Mouse (Mus musculus) C2C12 (cell line): ENCODE measurements around the gene Ccnb1ip1. TPM values are rescaled to one million over a fixed set of nuclear protein-coding genes. Genes with fewer than 3 reads are reported as not detected.
A peak's percentile ranks its signal among the peaks of the same experiment; 100 is the strongest.

ENCODE experiments used
- H3K27me3 ChIP-seq: one replicate; pipeline ENCODE4 v1.6.1; 2011; ENCODE audit not compliant: control insufficient read depth, insufficient read depth, insufficient read length
- H3K36me3 ChIP-seq: one replicate; pipeline ENCODE4 v1.6.1; 2011; ENCODE audit not compliant: control insufficient read depth, insufficient read depth
- H3K4me3 ChIP-seq: one replicate; pipeline ENCODE4 v1.5.1; 2011; ENCODE audit warnings: mild to moderate bottlenecking, control low read depth; ENCODE audit not compliant: poor library complexity, insufficient read depth, severe bottlenecking
- H3K79me2 ChIP-seq: one replicate; pipeline ENCODE4 v1.6.1; 2011; ENCODE audit not compliant: control insufficient read depth, insufficient read depth
- H3K79me3 ChIP-seq: one replicate; pipeline ENCODE4 v1.6.1; 2011; ENCODE audit warnings: low read depth, control low read depth
- H3ac ChIP-seq: one replicate; pipeline ENCODE3; 2011; ENCODE audit warnings: low read depth; ENCODE audit not compliant: control insufficient read depth, insufficient read length
- CEBPB ChIP-seq: IDR thresholded peaks from one replicate; pipeline ENCODE4 v1.6.1; 2011; ENCODE audit warnings: low read depth, mild to moderate bottlenecking, control low read depth, moderate library complexity
- CTCF ChIP-seq: IDR thresholded peaks from one replicate; pipeline ENCODE4 v1.5.1; 2011; ENCODE audit not compliant: control insufficient read depth, insufficient read depth, insufficient read length
- FOSL1 ChIP-seq: IDR thresholded peaks from one replicate; pipeline ENCODE4 v1.8.0; 2011; ENCODE audit warnings: mild to moderate bottlenecking, low read length; ENCODE audit not compliant: poor library complexity, insufficient read depth, severe bottlenecking
- MAX ChIP-seq: IDR thresholded peaks from one replicate; pipeline ENCODE4 v1.6.1; 2011; ENCODE audit warnings: mild to moderate bottlenecking, control low read depth
- MYOD1 ChIP-seq: IDR thresholded peaks from one replicate; pipeline ENCODE4 v1.6.1; 2011; ENCODE audit warnings: low read depth; ENCODE audit not compliant: control insufficient read depth, insufficient read length
- MYOG ChIP-seq: IDR thresholded peaks from one replicate; pipeline ENCODE4 v1.6.1; 2011; ENCODE audit not compliant: control insufficient read depth, insufficient read length; ENCODE audit errors: extremely low read depth
- USF1 ChIP-seq: IDR thresholded peaks from one replicate; pipeline ENCODE4 v1.6.1; 2011; ENCODE audit warnings: low read depth, mild to moderate bottlenecking, control low read depth, moderate library complexity
- long read RNA-seq, 2 experiments: library from polyadenylated mRNA; unstranded; transcript quantifications; one replicate each; pipeline ENCODE4 v2.0.0; 2019 to 2020
- polyA plus RNA-seq: library from polyadenylated mRNA; unstranded; fragments of >200 nt; fragmentation: generic; extraction: Trizol; gene quantifications from one replicate; pipeline ENCODE4 v1.2.1, GENCODE M21; 2012; ENCODE audit warnings: missing spikeins

The Ccnb1ip1 gene
- 1.6 TPM for polyA plus RNA-seq
- long read RNA-seq, experiment 1, partial matches to known transcripts = 0 of 1 reads
- long read RNA-seq, experiment 1, other reads (novel, unspliced or antisense) = 1 of 1 reads
- long read RNA-seq, experiment 2, partial matches to known transcripts = 0 of 4 reads
- long read RNA-seq, experiment 2, other reads (novel, unspliced or antisense) = 4 of 4 reads

DNA sequence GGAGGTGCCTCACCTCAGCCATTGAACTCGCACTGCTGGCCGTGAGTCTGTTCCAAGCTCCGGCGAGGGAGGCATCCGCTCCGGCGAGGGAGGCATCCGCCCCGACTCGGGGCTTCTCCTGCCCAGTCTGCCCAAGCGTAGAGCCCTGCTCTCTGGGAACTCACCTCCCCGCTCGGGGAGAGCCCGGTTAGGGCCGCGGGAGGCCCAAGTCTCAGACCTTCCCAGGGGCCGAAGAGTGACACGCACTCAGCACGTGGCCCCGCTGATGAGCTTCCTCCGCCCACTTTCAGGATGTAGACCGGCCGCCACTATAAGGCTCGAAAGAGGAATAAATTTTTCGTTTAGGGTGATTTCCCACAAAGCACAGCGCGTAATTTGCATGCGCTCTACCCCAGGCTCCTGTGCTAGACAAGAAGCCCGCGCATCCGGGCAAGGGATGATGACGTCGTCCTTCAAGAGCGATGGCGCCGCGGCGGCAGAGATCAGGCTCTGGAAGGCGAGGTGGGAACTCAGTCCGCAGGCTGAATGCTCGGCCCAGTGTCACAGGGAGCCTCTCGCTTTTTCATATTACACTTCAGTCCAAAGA, at the start of gene Ccnb1ip1, which contains the start of gene Parp2:
Gene Ccnb1ip1, minus strand, starts transcription at position 246 of the 586 bp plus-strand sequence.
Gene Parp2, plus strand, starts transcription at position 355 of the 586 bp plus-strand sequence.
- Histone ChIP-seq H3K79me3 (peaks cover 33% of the 10 kb centered on the region), H3K36me3 (peaks cover 13% of the 10 kb centered on the region), H3K27me3 (no peaks in the 10 kb centered on the region), H3ac (peak within 1 kb of the TSS; percentile 89), H3K4me3 (peak within 1 kb of the TSS; percentile 51), H3K79me2 (peaks cover 46% of the 10 kb centered on the region)
- TF ChIP-seq MYOD1 (no peak), USF1 (peak; percentile 61)

DNA sequence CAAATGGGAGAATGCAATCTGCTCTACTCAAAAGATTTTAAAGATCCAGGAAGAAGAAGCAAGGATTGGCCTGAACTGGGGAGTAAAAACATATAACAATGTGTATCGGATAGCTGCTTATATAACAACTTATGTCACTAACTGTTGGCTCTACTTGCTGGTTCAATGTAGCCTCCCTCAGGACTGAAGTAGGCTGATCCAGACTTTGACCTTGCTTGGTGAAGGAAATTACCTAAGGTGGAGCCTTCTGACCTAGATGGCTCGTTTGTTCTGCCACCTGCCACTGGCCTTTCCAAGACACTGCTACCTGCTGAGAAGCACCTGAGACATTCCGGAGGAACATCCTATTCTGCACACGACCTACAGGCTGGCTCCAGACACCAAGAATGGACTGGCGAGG, 48.3 kb upstream of the Ccnb1ip1 start:
- Histone ChIP-seq H3K36me3 (peaks cover 47% of the 10 kb centered on the region), H3K27me3 (no peaks in the 10 kb centered on the region), H3K79me2 (no peaks in the 10 kb centered on the region), H3K4me3 (no peak overlapping the region), H3ac (no peak overlapping the region), H3K79me3 (no peaks in the 10 kb centered on the region)
- TF ChIP-seq MAX = no peak
- TF ChIP-seq MYOD1 = no peak
- TF ChIP-seq USF1 = no peak
- no peak for TF ChIP-seq CTCF
- no peak for TF ChIP-seq FOSL1
- TF ChIP-seq CEBPB = no peak
- no peak for TF ChIP-seq MYOG

- Histone ChIP-seq H3K79me3 (no peaks in the 10 kb centered on the region), H3K79me2 (no peaks in the 10 kb centered on the region), H3K27me3 (no peaks in the 10 kb centered on the region), H3K4me3 (no peak overlapping the region), H3ac (no peak overlapping the region), H3K36me3 (peaks cover 20% of the 10 kb centered on the region)
- TF ChIP-seq MYOG = no peak
- TF ChIP-seq USF1 = no peak
- TF ChIP-seq CEBPB = no peak
- no peak for TF ChIP-seq MYOD1
- TF ChIP-seq MAX = no peak
- no peak for TF ChIP-seq CTCF
- no peak for TF ChIP-seq FOSL1
Observed at GRCm38 (mm10) chr14:50837236-50837635, 29.7 kb upstream of the Ccnb1ip1 start.

- no peak for TF ChIP-seq FOSL1
- TF ChIP-seq CTCF = no peak
- TF ChIP-seq MYOD1 = no peak
- no peak for TF ChIP-seq MAX
- no peak for TF ChIP-seq USF1
- no peak for TF ChIP-seq CEBPB
- TF ChIP-seq MYOG = no peak
- H3K79me2 ChIP-seq = no peaks in the 10 kb centered on the region
- no peaks in the 10 kb centered on the region for H3K79me3 ChIP-seq
- H3K36me3 ChIP-seq = peaks cover 16% of the 10 kb centered on the region
- no peak overlapping the region for H3K4me3 ChIP-seq
- no peak overlapping the region for H3ac ChIP-seq
- no peaks in the 10 kb centered on the region for H3K27me3 ChIP-seq
Observed at GRCm38 (mm10) chr14:50834435-50834834, 26.9 kb upstream of the Ccnb1ip1 start.

GRCm38 (mm10) chr14:50833964-50834363, 26.4 kb upstream of the Ccnb1ip1 start:
- Histone ChIP-seq H3K79me2 (no peaks in the 10 kb centered on the region), H3K36me3 (peaks cover 19% of the 10 kb centered on the region), H3K79me3 (no peaks in the 10 kb centered on the region), H3ac (no peak overlapping the region), H3K27me3 (no peaks in the 10 kb centered on the region), H3K4me3 (no peak overlapping the region)
- TF ChIP-seq MYOD1 (no peak), CTCF (no peak), MYOG (no peak), FOSL1 (no peak), CEBPB (no peak), USF1 (no peak), MAX (no peak)

DNA sequence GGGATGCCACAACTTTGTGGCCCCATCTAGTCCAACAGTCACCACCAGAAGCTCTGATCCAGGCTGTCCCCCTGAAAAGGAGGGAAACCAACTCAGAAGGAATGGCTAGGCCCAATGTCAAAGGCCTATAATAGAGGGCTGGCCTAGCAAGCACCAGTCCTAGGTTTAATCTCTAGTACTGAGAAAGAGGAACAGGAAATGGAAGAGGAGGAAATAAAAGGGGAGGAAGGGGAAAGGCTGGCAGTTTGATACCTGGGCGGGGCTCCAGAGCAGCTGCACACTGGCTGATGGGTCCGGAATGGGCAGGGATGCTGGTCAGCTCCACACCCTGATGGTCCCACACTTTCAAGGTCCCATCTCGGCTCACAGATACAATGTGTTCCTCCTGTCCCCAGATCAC, 22.3 kb upstream of the Ccnb1ip1 start:
- Histone ChIP-seq H3K27me3 (no peaks in the 10 kb centered on the region), H3ac (no peak overlapping the region), H3K4me3 (no peak overlapping the region), H3K79me2 (no peaks in the 10 kb centered on the region), H3K36me3 (peaks cover 23% of the 10 kb centered on the region), H3K79me3 (no peaks in the 10 kb centered on the region)
- TF ChIP-seq CTCF (no peak), USF1 (no peak), MYOG (no peak), MYOD1 (no peak), CEBPB (no peak), MAX (no peak), FOSL1 (no peak)
